Mouse (Mus musculus): ENCODE measurements around the gene Gipc2.

- TF ChIP-seq CTCF (IDR thresholded peaks at IDR 0.05; ENCODE audit: extremely low read depth, insufficient read depth, insufficient read length, insufficient replicate concordance) (no peak), POLR2A (IDR thresholded peaks at IDR 0.05; ENCODE audit: low read depth, low read length) (no peak)
Measured at GRCm38 (mm10) chr3:152165351-152166098, 505 bp downstream of the Gipc2 start.

Data from spleen, adult 2 months (tissue).